Mouse (Mus musculus) MEL (cell line): ENCODE measurements around the gene Lsm2. TPM values are rescaled to one million over a fixed set of nuclear protein-coding genes. Genes with fewer than 3 reads are reported as not detected.

ENCODE experiments used
- DNase-seq: peaks from one replicate; pipeline ENCODE4 v3.0.0; 2011; ENCODE audit warnings: low read depth, low spot score
- H3K27ac ChIP-seq: 2 replicates; pipeline ENCODE4 v1.5.1; 2012; ENCODE audit warnings: low read depth, mild to moderate bottlenecking, control low read depth, low read length, moderate library complexity; ENCODE audit not compliant: control insufficient read depth
- H3K27me3 ChIP-seq, 2 experiments: fragments of 150-350 bp in 1 of 2; sonication (generic) in 1 of 2; 2 replicates each; pipeline ENCODE4 v1.6.1; 2012; ENCODE audit warnings: low read length in 2 of 2, mild to moderate bottlenecking in 2 of 2, improper control_type of control experiment in 1 of 2, moderate library complexity in 1 of 2; ENCODE audit not compliant: insufficient read depth in 2 of 2, control insufficient read depth in 1 of 2
- H3K36me3 ChIP-seq, 2 experiments: 2 replicates each; pipeline ENCODE4 v1.6.1; 2012 to 2014; ENCODE audit warnings: low read length in 2 of 2, improper control_type of control experiment in 1 of 2, inconsistent platforms in 1 of 2, mild to moderate bottlenecking in 1 of 2; ENCODE audit not compliant: insufficient read depth in 2 of 2, control insufficient read depth in 1 of 2
- H3K4me1 ChIP-seq, 2 experiments: fragments of 150-350 bp in 1 of 2; sonication (generic) in 1 of 2; 2 replicates each; pipeline ENCODE4 v1.6.1; 2012; ENCODE audit warnings: low read length in 2 of 2, improper control_type of control experiment in 1 of 2, mild to moderate bottlenecking in 1 of 2; ENCODE audit not compliant: insufficient read depth in 2 of 2, control insufficient read depth in 1 of 2
- H3K4me3 ChIP-seq, 2 experiments: fragments of 150-350 bp in 1 of 2; sonication (generic) in 1 of 2; 2 replicates each; pipeline ENCODE4 v1.5.1; 2012; ENCODE audit warnings: low read depth in 2 of 2, low read length in 2 of 2, mild to moderate bottlenecking in 2 of 2, moderate library complexity in 2 of 2, control low read depth in 1 of 2, improper control_type of control experiment in 1 of 2; ENCODE audit not compliant: control insufficient read depth in 1 of 2, insufficient read depth in 1 of 2
- H3K79me2 ChIP-seq: 2 replicates; pipeline ENCODE4 v1.6.1; 2012; ENCODE audit warnings: mild to moderate bottlenecking, low read length, moderate library complexity; ENCODE audit not compliant: control insufficient read depth, poor library complexity, insufficient read depth
- H3K9ac ChIP-seq: 2 replicates; pipeline ENCODE4 v1.6.1; 2012; ENCODE audit warnings: low read depth, mild to moderate bottlenecking, control low read depth, low read length, moderate library complexity; ENCODE audit not compliant: control insufficient read depth, poor library complexity, severe bottlenecking
- H3K9me3 ChIP-seq: fragments of 150-350 bp; sonication (generic); replicated peaks from 2 replicates; pipeline ENCODE4 v1.6.1; 2012; ENCODE audit warnings: mild to moderate bottlenecking, low read length, improper control_type of control experiment, moderate library complexity; ENCODE audit not compliant: insufficient read depth
- CHD1 ChIP-seq: IDR thresholded peaks from 2 replicates; pipeline ENCODE4 v1.6.1; 2012; ENCODE audit warnings: low read depth, mild to moderate bottlenecking, inconsistent platforms, low read length, improper control_type of control experiment
- CTCF ChIP-seq, 3 experiments: IDR thresholded peaks in 2 of 3; conservative IDR thresholded peaks in 1 of 3; 2 replicates each; pipeline ENCODE4 v1.5.1; 2011 to 2012; ENCODE audit warnings: low read length in 3 of 3, low read depth in 2 of 3, mild to moderate bottlenecking in 2 of 3, improper control_type of control experiment in 1 of 3, inconsistent platforms in 1 of 3, mixed read lengths in 1 of 3, moderate library complexity in 1 of 3; ENCODE audit not compliant: control insufficient read depth in 1 of 3, insufficient read depth in 1 of 3, poor library complexity in 1 of 3, severe bottlenecking in 1 of 3
- E2F4 ChIP-seq: IDR thresholded peaks from 2 replicates; pipeline ENCODE4 v1.6.1; 2011; ENCODE audit warnings: low read depth, low read length, improper control_type of control experiment, borderline replicate concordance
- EP300 ChIP-seq, 2 experiments: IDR thresholded peaks; 2 replicates each; pipeline ENCODE4 v1.6.1; 2011; ENCODE audit warnings: improper control_type of control experiment in 2 of 2, low read length in 2 of 2, low read depth in 1 of 2, mild to moderate bottlenecking in 1 of 2
- ETS1 ChIP-seq: IDR thresholded peaks from 2 replicates; pipeline ENCODE4 v1.6.1; 2012; ENCODE audit warnings: low read depth, mild to moderate bottlenecking, inconsistent platforms, low read length, improper control_type of control experiment, moderate library complexity
- JUND ChIP-seq: IDR thresholded peaks from 2 replicates; pipeline ENCODE4 v1.6.1; 2011; ENCODE audit warnings: low read depth, mild to moderate bottlenecking, improper control_type of control experiment, low read length
- MAX ChIP-seq: IDR thresholded peaks from 2 replicates; pipeline ENCODE4 v1.6.1; 2011; ENCODE audit warnings: low read length, improper control_type of control experiment
- MYB ChIP-seq: IDR thresholded peaks from 2 replicates; pipeline ENCODE4 v1.6.1; 2011; ENCODE audit warnings: mild to moderate bottlenecking, low read depth, low read length, improper control_type of control experiment
- MYC ChIP-seq: IDR thresholded peaks from 2 replicates; pipeline ENCODE4 v1.6.1; 2011; ENCODE audit warnings: low read depth, mild to moderate bottlenecking, low read length, improper control_type of control experiment, moderate library complexity
- NRF1 ChIP-seq: IDR thresholded peaks from 2 replicates; pipeline ENCODE4 v1.6.1; 2014; ENCODE audit warnings: low read depth, mild to moderate bottlenecking, inconsistent platforms, low read length, improper control_type of control experiment, moderate library complexity; ENCODE audit not compliant: poor library complexity, insufficient read depth, severe bottlenecking
- POLR2A ChIP-seq, 2 experiments: IDR thresholded peaks; 2 replicates each; pipeline ENCODE4 v1.6.1; 2011 to 2012; ENCODE audit warnings: low read length in 2 of 2, mild to moderate bottlenecking in 2 of 2, control low read depth in 1 of 2, improper control_type of control experiment in 1 of 2, low read depth in 1 of 2, moderate library complexity in 1 of 2; ENCODE audit not compliant: control insufficient read depth in 1 of 2, insufficient read depth in 1 of 2, poor library complexity in 1 of 2
- POLR2AphosphoS2 ChIP-seq: IDR thresholded peaks from 2 replicates; pipeline ENCODE4 v1.6.1; 2011; ENCODE audit warnings: low read length, improper control_type of control experiment
- POLR2AphosphoS5 ChIP-seq: IDR thresholded peaks from 2 replicates; pipeline ENCODE4 v1.6.1; 2012; ENCODE audit warnings: low read depth, borderline replicate concordance, mild to moderate bottlenecking, inconsistent platforms, low read length, moderate library complexity, mixed read lengths
- TAL1 ChIP-seq: IDR thresholded peaks from 2 replicates; pipeline ENCODE4 v1.6.1; 2012; ENCODE audit warnings: mild to moderate bottlenecking, inconsistent platforms, low read length, moderate library complexity, mixed read lengths
- UBTF ChIP-seq: IDR thresholded peaks from 2 replicates; pipeline ENCODE4 v1.6.1; 2012; ENCODE audit warnings: low read depth, mild to moderate bottlenecking, inconsistent platforms, low read length, improper control_type of control experiment, moderate library complexity, borderline replicate concordance; ENCODE audit not compliant: insufficient read depth
- USF1 ChIP-seq: IDR thresholded peaks from 2 replicates; pipeline ENCODE4 v1.6.1; 2014; ENCODE audit warnings: low read depth, mild to moderate bottlenecking, inconsistent platforms, low read length, improper control_type of control experiment, moderate library complexity
- ZMIZ1 ChIP-seq: IDR thresholded peaks from 2 replicates; pipeline ENCODE4 v1.6.1; 2012; ENCODE audit warnings: low read depth, mild to moderate bottlenecking, inconsistent platforms, low read length, improper control_type of control experiment, moderate library complexity
- polyA plus RNA-seq, 2 experiments: library from polyadenylated mRNA; stranded (reverse) in 1 of 2; unstranded in 1 of 2; fragments of >175 nt in 1 of 2; fragments of >200 nt in 1 of 2; gene quantifications; 2 replicates each; pipeline versions ENCODE4 v1.2.1 to v1.2.4; 2012; ENCODE audit warnings: low replicate concordance in 2 of 2, low read depth in 1 of 2; ENCODE audit not compliant: insufficient read length in 2 of 2, insufficient read depth in 1 of 2, missing spikeins in 1 of 2
- total RNA-seq: library from RNA; depleted of rRNA; stranded (reverse); fragments of 300-350 nt; gene quantifications from 2 replicates; pipeline ENCODE4 v1.2.3, GENCODE M21; 2012

The Lsm2 gene
- total and polyA plus RNA-seq, 3 experiments, result 57.9 to 180 TPM; not detected in 1

DNA sequence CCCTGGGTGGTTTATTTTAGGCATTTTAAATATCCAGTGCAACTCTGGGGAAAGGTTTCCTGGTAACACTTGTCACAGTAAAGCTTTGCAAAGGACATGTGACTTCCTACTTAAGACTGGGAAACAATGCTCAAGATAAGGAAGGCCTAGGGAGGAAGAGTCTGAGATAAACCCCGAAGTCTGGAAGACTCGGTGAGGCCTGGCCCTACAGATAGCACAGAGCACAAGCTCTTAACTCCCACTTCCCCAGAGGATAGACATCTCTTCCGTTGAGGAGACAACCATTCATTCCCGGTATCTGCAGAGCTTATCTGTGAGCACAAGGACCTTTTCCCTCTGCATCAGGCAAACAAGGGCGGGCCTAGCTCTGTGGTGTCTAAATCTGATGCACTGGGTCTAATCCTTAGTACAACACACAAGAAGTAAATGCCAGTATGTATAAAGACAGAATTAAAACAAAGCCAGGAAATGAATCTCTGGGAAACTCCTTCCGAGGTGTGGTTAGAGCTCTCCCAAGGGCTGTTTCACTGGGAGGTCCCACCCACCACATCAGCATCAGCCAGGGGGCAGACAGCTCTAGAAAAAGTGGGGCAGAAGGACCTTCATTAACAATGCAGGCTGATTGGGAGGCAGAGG is 40.3 kb downstream of the Lsm2 start (continued):
- TF ChIP-seq ZMIZ1 (no peak), NRF1 (no peak), CTCF (IDR thresholded peaks at IDR 0.05 in 2 of 3, conservative IDR thresholded peaks at IDR 0.05 in 1 of 3; ENCODE audit: control insufficient read depth in 1 of 3, insufficient read depth in 1 of 3, low read depth in 2 of 3, low read length in 3 of 3, poor library complexity in 1 of 3, severe bottlenecking in 1 of 3) (0 out of 6 replicates have a peak, but pooled peaks of 1 of the 3 experiments have one; percentile 8)

DNA sequence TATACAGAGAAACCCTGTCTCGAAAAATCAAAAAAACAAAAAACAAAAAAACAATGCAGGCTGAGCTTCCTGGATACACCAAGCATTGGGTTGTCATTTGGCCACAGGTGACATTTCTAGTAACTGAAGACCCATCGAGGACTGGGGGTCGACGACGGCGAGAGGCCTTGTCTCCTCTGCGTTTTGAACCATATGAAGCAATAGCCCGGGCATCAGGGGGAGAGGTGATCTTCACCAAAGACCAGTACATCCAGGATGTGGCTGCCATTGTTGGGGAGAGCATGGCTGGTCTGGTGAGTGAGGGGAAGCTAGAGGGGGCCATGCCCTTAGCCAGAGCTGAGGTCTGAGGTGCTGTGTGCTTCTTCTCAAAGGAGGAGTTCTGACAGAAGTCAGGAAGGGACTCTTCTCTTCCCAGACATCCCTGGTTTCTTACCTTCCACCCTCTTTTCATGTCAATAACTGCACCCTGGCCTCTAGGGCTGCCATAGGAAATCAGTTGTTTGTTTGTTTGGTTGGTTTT is 40.9 kb downstream of the Lsm2 start:
- Histone ChIP-seq H3K27me3 (no peaks in the 10 kb centered on the region), H3K4me1 (peaks cover 14 to 54% of the 10 kb centered on the region in 2 experiments; a peak in 3 of 4 replicates), H3K9me3 (no peaks in the 10 kb centered on the region), H3K9ac (peak overlapping the region; percentile 77), H3K4me3 (peak overlapping the region; percentile 54 to 66), H3K36me3 (peaks cover 0 to 42% of the 10 kb centered on the region in 2 experiments; a peak in 2 of 4 replicates), H3K79me2 (peaks cover 38% of the 10 kb centered on the region), H3K27ac (peak overlapping the region; percentile 96)
- peak; percentile 58 for DNase-seq
- TF ChIP-seq JUND (no peak), ZMIZ1 (no peak), MYB (no peak), POLR2A (IDR thresholded peaks at IDR 0.05; ENCODE audit: control insufficient read depth in 1 of 2, insufficient read depth in 1 of 2, low read depth in 1 of 2, low read length in 2 of 2, poor library complexity in 1 of 2) (peak in 1 of 2 experiments; percentile 33; a peak in 1 of 4 replicates), TAL1 (no peak), CHD1 (peak; percentile 54), UBTF (no peak), MYC (0 out of 2 replicates have a peak, but pooled peaks have one; percentile 10), E2F4 (no peak), POLR2AphosphoS5 (no peak)

DNA sequence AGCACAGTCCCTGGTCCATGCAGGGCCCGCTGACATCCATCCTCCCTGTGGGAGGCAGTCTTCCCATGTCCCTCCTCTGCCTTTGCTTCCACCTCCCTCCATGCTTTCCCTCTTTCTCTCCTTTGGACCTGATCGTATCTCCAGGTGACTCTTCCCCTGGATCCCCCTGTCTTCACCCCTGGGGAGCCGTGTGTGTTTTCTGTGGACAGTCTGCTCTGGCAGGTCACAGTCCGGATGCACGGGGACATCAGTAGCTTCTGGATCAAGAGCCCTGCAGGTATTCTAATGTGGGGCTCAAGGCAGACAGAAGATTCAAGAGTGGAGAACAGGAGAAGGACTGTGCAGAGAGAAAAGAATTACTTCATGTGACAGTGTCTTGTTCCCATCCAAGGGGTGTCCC is 41.6 kb downstream of the Lsm2 start:
- H3K4me1 ChIP-seq, result peaks cover 17 to 58% of the 10 kb centered on the region in 2 experiments; a peak in 3 of 4 replicates
- peak overlapping the region; percentile 77 for H3K9ac ChIP-seq
- TF ChIP-seq POLR2A (IDR thresholded peaks at IDR 0.05; ENCODE audit: control insufficient read depth in 1 of 2, insufficient read depth in 1 of 2, low read depth in 1 of 2, low read length in 2 of 2, poor library complexity in 1 of 2), result peak in 1 of 2 experiments; percentile 27; a peak in 1 of 4 replicates
- peak in 1 of 3 experiments; percentile 5; a peak in 1 of 6 replicates for TF ChIP-seq CTCF (IDR thresholded peaks at IDR 0.05 in 2 of 3, conservative IDR thresholded peaks at IDR 0.05 in 1 of 3; ENCODE audit: control insufficient read depth in 1 of 3, insufficient read depth in 1 of 3, low read depth in 2 of 3, low read length in 3 of 3, poor library complexity in 1 of 3, severe bottlenecking in 1 of 3)
- TF ChIP-seq ZMIZ1, result no peak
- peak; percentile 6 for TF ChIP-seq USF1
- TF ChIP-seq MAX, result peak; percentile 32; the same call in 1 of the 2 replicates
- 0 out of 2 replicates have a peak, but pooled peaks have one; percentile 13 for TF ChIP-seq POLR2AphosphoS2
- TF ChIP-seq MYB, result no peak
- TF ChIP-seq EP300 (IDR thresholded peaks at IDR 0.05; ENCODE audit: low read depth in 1 of 2, low read length in 2 of 2), result peak in 1 of 2 experiments; percentile 36; a peak in 3 of 4 replicates
- peak; percentile 8; the same call in 1 of the 2 replicates for TF ChIP-seq ETS1
- TF ChIP-seq, all 39 proteins: peak for 7
- H3K27ac ChIP-seq, result peak overlapping the region; percentile 96
- peak overlapping the region; percentile 54 to 66 for H3K4me3 ChIP-seq
- no peaks in the 10 kb centered on the region for H3K9me3 ChIP-seq
- peaks cover 39% of the 10 kb centered on the region for H3K79me2 ChIP-seq
- DNase-seq, result peak; percentile 57
- H3K27me3 ChIP-seq, result no peaks in the 10 kb centered on the region
- H3K36me3 ChIP-seq, result peaks cover 0 to 47% of the 10 kb centered on the region in 2 experiments; a peak in 2 of 4 replicates
